Mouse (Mus musculus): Measurements from ENCODE around the gene Arhgef19. TPM values are rescaled to one million over a fixed set of nuclear protein-coding genes. Genes with fewer than 3 reads are reported as not detected.

Arhgef19 gene
- polyA plus RNA-seq, 1 experiment: 4.9 TPM

GRCm38 (mm10) chr4:141280471-141280870 lies 41.2 kb downstream of the Arhgef19 start:
- no peak overlapping the region for H3K27ac ChIP-seq (ENCODE audit: insufficient read depth, low read depth, low read length)
- H3K4me3 ChIP-seq (ENCODE audit: insufficient read depth, low read depth, low read length): no peak overlapping the region
- H3K36me3 ChIP-seq (ENCODE audit: control insufficient read depth, insufficient read depth, low read length): no peaks in the 10 kb centered on the region
- H3K27me3 ChIP-seq (replicated peaks; ENCODE audit: control insufficient read depth, insufficient read depth, low read length): no peaks in the 10 kb centered on the region
- TF ChIP-seq CTCF (conservative IDR thresholded peaks at IDR 0.05; ENCODE audit: insufficient read depth, insufficient read length, low read depth, low read length) (no peak), POLR2A (IDR thresholded peaks at IDR 0.05; ENCODE audit: low read depth, low read length) (no peak)
- no peak for DNase-seq
- H3K4me1 ChIP-seq (ENCODE audit: control insufficient read depth, insufficient read depth, low read length): peaks cover 26% of the 10 kb centered on the region
- 85% methylated on average over 1 of the region's 1 CpGs for WGBS

DNA sequence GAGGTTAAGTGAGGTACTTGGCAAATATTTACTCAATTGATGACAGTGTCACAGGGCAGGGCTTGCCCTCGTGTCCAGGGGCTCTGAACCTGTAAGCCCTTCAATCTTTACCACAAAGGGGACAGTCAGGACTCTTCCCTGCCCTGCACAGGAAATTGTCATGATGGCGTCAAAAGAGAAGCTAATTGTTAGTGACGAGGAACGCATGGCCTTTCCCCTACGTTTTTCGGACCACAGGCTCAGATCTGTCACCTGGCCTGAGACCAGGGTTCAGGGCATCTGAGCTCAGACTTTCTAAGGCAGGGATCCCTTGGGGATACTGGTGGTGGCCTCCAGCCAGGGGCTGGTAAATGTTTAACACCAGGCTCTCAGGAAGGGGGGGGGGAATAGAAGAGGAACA lies 41.9 kb downstream of the Arhgef19 start:
- Histone ChIP-seq H3K27me3 (replicated peaks; ENCODE audit: control insufficient read depth, insufficient read depth, low read length) (no peaks in the 10 kb centered on the region), H3K27ac (ENCODE audit: insufficient read depth, low read depth, low read length) (no peak overlapping the region), H3K4me3 (ENCODE audit: insufficient read depth, low read depth, low read length) (no peak overlapping the region), H3K36me3 (ENCODE audit: control insufficient read depth, insufficient read depth, low read length) (no peaks in the 10 kb centered on the region), H3K4me1 (ENCODE audit: control insufficient read depth, insufficient read depth, low read length) (peaks cover 26% of the 10 kb centered on the region)
- TF ChIP-seq POLR2A (IDR thresholded peaks at IDR 0.05; ENCODE audit: low read depth, low read length) (no peak), CTCF (conservative IDR thresholded peaks at IDR 0.05; ENCODE audit: insufficient read depth, insufficient read length, low read depth, low read length) (no peak)
- WGBS: 9% methylated on average over 6 of the region's 6 CpGs
- DNase-seq: peak; percentile 90

DNA sequence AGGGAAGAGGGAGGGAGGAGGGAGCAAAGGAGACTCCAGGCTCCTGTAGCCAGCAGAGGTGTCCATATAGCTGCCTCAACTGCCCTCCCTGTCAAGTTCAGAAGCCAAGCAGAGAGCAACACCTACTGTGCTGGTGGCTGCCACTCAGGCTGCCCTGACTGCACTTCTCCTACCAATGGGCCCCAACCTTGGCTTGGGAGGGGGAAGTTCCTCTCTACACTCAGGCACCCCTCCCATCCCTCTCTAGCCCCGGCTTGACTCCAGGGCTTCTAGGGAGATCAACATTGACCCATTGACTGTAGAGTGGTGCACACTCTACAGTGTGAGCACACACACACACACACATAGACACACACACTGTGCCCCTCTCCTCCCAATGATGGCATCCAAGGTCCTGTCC lies 42.3 kb downstream of the Arhgef19 start:
- TF ChIP-seq POLR2A (IDR thresholded peaks at IDR 0.05; ENCODE audit: low read depth, low read length) (no peak), CTCF (conservative IDR thresholded peaks at IDR 0.05; ENCODE audit: insufficient read depth, insufficient read length, low read depth, low read length) (no peak)
- Histone ChIP-seq H3K27ac (ENCODE audit: insufficient read depth, low read depth, low read length) (no peak overlapping the region), H3K4me3 (ENCODE audit: insufficient read depth, low read depth, low read length) (no peak overlapping the region)

DNA sequence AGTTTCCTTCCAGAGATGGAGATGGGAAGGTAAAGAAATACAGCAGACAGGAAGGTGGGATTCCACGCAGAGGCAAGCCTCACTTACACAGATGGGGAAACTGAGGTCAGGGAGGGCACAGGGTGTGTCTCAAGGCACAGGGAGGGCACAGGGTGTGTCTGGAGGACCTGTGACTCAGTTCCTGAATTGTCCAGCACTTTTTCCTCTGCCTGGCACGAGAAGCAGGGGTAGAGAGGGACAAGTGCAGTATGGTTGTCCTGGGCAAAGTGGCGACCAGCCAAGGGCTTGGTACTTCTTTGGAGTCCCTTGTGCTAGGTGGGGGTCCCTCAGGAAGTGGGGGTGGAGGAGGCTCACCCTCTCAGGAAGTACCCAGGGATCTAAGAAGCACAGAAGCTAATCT lies 42.8 kb downstream of the Arhgef19 start:
- H3K27me3 ChIP-seq (replicated peaks; ENCODE audit: control insufficient read depth, insufficient read depth, low read length): no peaks in the 10 kb centered on the region
- no peak for TF ChIP-seq POLR2A (IDR thresholded peaks at IDR 0.05; ENCODE audit: low read depth, low read length)
- TF ChIP-seq CTCF (conservative IDR thresholded peaks at IDR 0.05; ENCODE audit: insufficient read depth, insufficient read length, low read depth, low read length): no peak
- peaks cover 26% of the 10 kb centered on the region for H3K4me1 ChIP-seq (ENCODE audit: control insufficient read depth, insufficient read depth, low read length)
- H3K27ac ChIP-seq (ENCODE audit: insufficient read depth, low read depth, low read length): no peak overlapping the region
- H3K4me3 ChIP-seq (ENCODE audit: insufficient read depth, low read depth, low read length): no peak overlapping the region
- WGBS: 69% methylated on average over 3 of the region's 3 CpGs
- H3K36me3 ChIP-seq (ENCODE audit: control insufficient read depth, insufficient read depth, low read length): no peaks in the 10 kb centered on the region
- DNase-seq: no peak

More for the DNA sequence above, 42.3 kb downstream of the Arhgef19 start:
- DNase-seq: no peak
- Histone ChIP-seq H3K36me3 (ENCODE audit: control insufficient read depth, insufficient read depth, low read length) (no peaks in the 10 kb centered on the region), H3K4me1 (ENCODE audit: control insufficient read depth, insufficient read depth, low read length) (peaks cover 26% of the 10 kb centered on the region), H3K27me3 (replicated peaks; ENCODE audit: control insufficient read depth, insufficient read depth, low read length) (no peaks in the 10 kb centered on the region)
- WGBS: 9% methylated on average over 1 of the region's 1 CpGs

DNA sequence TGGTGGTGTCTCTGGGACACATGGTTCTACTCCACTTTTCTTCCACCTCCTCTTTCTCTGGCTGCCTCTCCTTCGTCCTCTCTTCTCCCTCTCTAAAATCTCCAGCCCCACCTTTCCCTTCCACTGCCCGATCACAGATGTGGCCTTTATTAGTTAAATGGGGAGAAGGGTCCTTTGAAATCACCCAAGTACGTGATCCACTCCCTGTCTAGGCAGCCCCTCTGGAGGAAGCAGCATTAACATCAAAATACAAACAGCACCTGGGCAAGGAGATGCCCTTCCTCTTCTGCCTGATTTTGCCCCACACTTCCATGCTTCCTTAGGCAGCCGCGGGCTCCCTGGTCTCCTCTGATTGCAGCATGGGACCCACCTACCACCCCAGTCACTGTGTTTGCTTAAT lies 43.3 kb downstream of the Arhgef19 start:
- no peaks in the 10 kb centered on the region for H3K36me3 ChIP-seq (ENCODE audit: control insufficient read depth, insufficient read depth, low read length)
- no peak overlapping the region for H3K4me3 ChIP-seq (ENCODE audit: insufficient read depth, low read depth, low read length)
- no peak for DNase-seq
- TF ChIP-seq CTCF (conservative IDR thresholded peaks at IDR 0.05; ENCODE audit: insufficient read depth, insufficient read length, low read depth, low read length) (no peak), POLR2A (IDR thresholded peaks at IDR 0.05; ENCODE audit: low read depth, low read length) (no peak)
- peaks cover 23% of the 10 kb centered on the region for H3K4me1 ChIP-seq (ENCODE audit: control insufficient read depth, insufficient read depth, low read length)
- no peaks in the 10 kb centered on the region for H3K27me3 ChIP-seq (replicated peaks; ENCODE audit: control insufficient read depth, insufficient read depth, low read length)
- 86% methylated on average over 5 of the region's 5 CpGs for WGBS
- H3K27ac ChIP-seq (ENCODE audit: insufficient read depth, low read depth, low read length): no peak overlapping the region

GRCm38 (mm10) chr4:141283176-141283878 lies 44.0 kb downstream of the Arhgef19 start:
- no peaks in the 10 kb centered on the region for H3K27me3 ChIP-seq (replicated peaks; ENCODE audit: control insufficient read depth, insufficient read depth, low read length)
- peaks cover 19% of the 10 kb centered on the region for H3K4me1 ChIP-seq (ENCODE audit: control insufficient read depth, insufficient read depth, low read length)
- no peak overlapping the region for H3K27ac ChIP-seq (ENCODE audit: insufficient read depth, low read depth, low read length)
- no peak overlapping the region for H3K4me3 ChIP-seq (ENCODE audit: insufficient read depth, low read depth, low read length)
- TF ChIP-seq POLR2A (IDR thresholded peaks at IDR 0.05; ENCODE audit: low read depth, low read length) (no peak), CTCF (conservative IDR thresholded peaks at IDR 0.05; ENCODE audit: insufficient read depth, insufficient read length, low read depth, low read length) (no peak)
- 80% methylated on average over 11 of the region's 12 CpGs for WGBS
- no peak for DNase-seq
- no peaks in the 10 kb centered on the region for H3K36me3 ChIP-seq (ENCODE audit: control insufficient read depth, insufficient read depth, low read length)

DNA sequence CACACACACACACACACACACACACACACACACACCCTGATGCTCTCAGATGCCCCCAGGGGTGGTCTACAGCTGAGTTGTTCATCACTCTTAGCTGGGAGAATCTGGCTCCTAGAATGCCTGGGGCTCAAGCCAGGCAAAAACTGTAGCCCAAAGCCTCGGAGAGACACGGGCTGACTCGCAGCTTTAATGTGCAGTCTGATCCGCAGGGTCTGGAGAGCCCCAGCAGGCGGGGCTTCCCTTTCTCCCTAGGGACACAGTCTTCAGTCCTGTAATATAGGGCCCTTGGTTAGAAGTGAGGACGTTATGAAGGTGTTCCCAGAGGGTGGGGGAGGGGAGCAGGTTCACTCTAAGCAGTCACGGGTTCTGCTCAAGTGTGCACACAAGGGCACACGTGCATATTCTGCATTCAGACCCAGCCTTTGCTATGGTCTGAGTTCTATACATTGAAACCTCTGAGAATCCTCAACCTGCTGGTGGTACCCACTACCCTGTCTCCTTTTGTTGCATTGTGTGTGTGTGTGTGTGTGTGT lies 44.6 kb downstream of the Arhgef19 start:
- DNase-seq: no peak
- H3K4me1 ChIP-seq (ENCODE audit: control insufficient read depth, insufficient read depth, low read length): peaks cover 19% of the 10 kb centered on the region
- H3K36me3 ChIP-seq (ENCODE audit: control insufficient read depth, insufficient read depth, low read length): no peaks in the 10 kb centered on the region
- H3K27me3 ChIP-seq (replicated peaks; ENCODE audit: control insufficient read depth, insufficient read depth, low read length): no peaks in the 10 kb centered on the region
- no peak overlapping the region for H3K4me3 ChIP-seq (ENCODE audit: insufficient read depth, low read depth, low read length)
- no peak overlapping the region for H3K27ac ChIP-seq (ENCODE audit: insufficient read depth, low read depth, low read length)
- WGBS: 44% methylated on average over 8 of the region's 8 CpGs
- TF ChIP-seq CTCF (conservative IDR thresholded peaks at IDR 0.05; ENCODE audit: insufficient read depth, insufficient read length, low read depth, low read length) (no peak), POLR2A (IDR thresholded peaks at IDR 0.05; ENCODE audit: low read depth, low read length) (no peak)

All from kidney, adult 2 months (tissue).